Comparison of ENCODE assay signal across 8 mouse cellular contexts in genomic region chr4:62559797-62560329, GRCm38 (mm10). TPM values are rescaled to one million over a fixed set of nuclear protein-coding genes. Genes with fewer than 3 reads are reported as not detected.
DNase-seq lines count a peak whose midpoint lies in the region; ATAC-seq lines count a peak whose summit lies in the region.

Rgs3 (plus strand) TSS chr4:62559847.

- no peaks in the 10 kb centered on the region for H3K9me3 ChIP-seq in hindbrain, embryonic 15.5 days
- H3K9me3 ChIP-seq in midbrain, embryonic 12.5 days: no peaks in the 10 kb centered on the region

- no peak within 1 kb of the TSS for H3K9ac ChIP-seq in hindbrain, embryonic 15.5 days
- no peak within 1 kb of the TSS for H3K9ac ChIP-seq in midbrain, embryonic 12.5 days (replicated peaks)

- H3K27me3 ChIP-seq in hindbrain, embryonic 15.5 days: no peaks in the 10 kb centered on the region
- no peaks in the 10 kb centered on the region for H3K27me3 ChIP-seq in midbrain, embryonic 12.5 days

- no peak for DNase-seq in adrenal gland, adult 18-20 months (ENCODE audit: low spot score in 2 of 2)
- DNase-seq in adrenal gland, adult (ENCODE audit: inconsistent age in 2 of 2, low spot score in 1 of 2): no peak
- DNase-seq in thymus, postnatal 0 days (ENCODE audit: low spot score): no peak
- DNase-seq in thymus, postnatal 10 days (ENCODE audit: low spot score in 2 of 2): no peak
- DNase-seq in cerebellum, postnatal 36 days: no peak
- DNase-seq in cerebellum, adult 8-10 months: no peak

- H3K27ac ChIP-seq in hindbrain, embryonic 15.5 days (replicated peaks): no peak within 1 kb of the TSS
- no peak within 1 kb of the TSS for H3K27ac ChIP-seq in midbrain, embryonic 12.5 days (replicated peaks)

- no peak for ATAC-seq in hindbrain, embryonic 15.5 days (ENCODE audit: low FRiP score, low read depth)
- ATAC-seq in midbrain, embryonic 12.5 days (ENCODE audit: low FRiP score, low read depth): no peak

- 75% methylated on average over 6 of the region's 6 CpGs for WGBS in hindbrain, embryonic 15.5 days
- WGBS in midbrain, embryonic 12.5 days: 67% methylated on average over 6 of the region's 6 CpGs

- no peak within 1 kb of the TSS for H3K4me2 ChIP-seq in hindbrain, embryonic 15.5 days
- H3K4me2 ChIP-seq in midbrain, embryonic 12.5 days (replicated peaks): no peak within 1 kb of the TSS

- peaks cover 4% of the 10 kb centered on the region for H3K4me1 ChIP-seq in hindbrain, embryonic 15.5 days (replicated peaks)
- H3K4me1 ChIP-seq in midbrain, embryonic 12.5 days: peaks cover 6% of the 10 kb centered on the region; the same call in 1 of the 2 replicates

- H3K4me3 ChIP-seq in hindbrain, embryonic 15.5 days: no peak within 1 kb of the TSS
- H3K4me3 ChIP-seq in midbrain, embryonic 12.5 days: no peak within 1 kb of the TSS

- H3K36me3 ChIP-seq in hindbrain, embryonic 15.5 days: no peaks in the 10 kb centered on the region
- no peaks in the 10 kb centered on the region for H3K36me3 ChIP-seq in midbrain, embryonic 12.5 days

RNA-seq across cellular contexts. Expression of gene Rgs3, which starts in this region (rescaled TPM):
- total RNA-seq in adrenal gland, adult 18-20 months (2021): 10 to 100 TPM; 23.2 to 24.3 TPM
- 14.7 and 18.0 TPM in 2 replicates for polyA plus RNA-seq in thymus, postnatal 0 days (2015; fragmentation: Nextera tagmentation; extraction: Ambion mirVana)
- polyA plus RNA-seq in hindbrain, embryonic 15.5 days (2015; fragmentation: Nextera tagmentation; extraction: Ambion mirVana): 63.5 and 69.3 TPM in 2 replicates
- polyA plus RNA-seq in midbrain, embryonic 12.5 days (2016; fragmentation: Nextera tagmentation; extraction: Ambion mirVana): 58.5 and 60.2 TPM in 2 replicates
